Mouse (Mus musculus): ENCODE measurements around the gene Prr7. TPM values are rescaled to one million over a fixed set of nuclear protein-coding genes. Genes with fewer than 3 reads are reported as not detected.
"Not testable (repeated sequence)": the region's sequence is repeated elsewhere in the genome, so short reads cannot be mapped to it uniquely, and the experiment has no call there.

Gene Prr7
- total and polyA plus RNA-seq, 2 experiments from 2014 or later: 7.8 to 108 TPM

DNA sequence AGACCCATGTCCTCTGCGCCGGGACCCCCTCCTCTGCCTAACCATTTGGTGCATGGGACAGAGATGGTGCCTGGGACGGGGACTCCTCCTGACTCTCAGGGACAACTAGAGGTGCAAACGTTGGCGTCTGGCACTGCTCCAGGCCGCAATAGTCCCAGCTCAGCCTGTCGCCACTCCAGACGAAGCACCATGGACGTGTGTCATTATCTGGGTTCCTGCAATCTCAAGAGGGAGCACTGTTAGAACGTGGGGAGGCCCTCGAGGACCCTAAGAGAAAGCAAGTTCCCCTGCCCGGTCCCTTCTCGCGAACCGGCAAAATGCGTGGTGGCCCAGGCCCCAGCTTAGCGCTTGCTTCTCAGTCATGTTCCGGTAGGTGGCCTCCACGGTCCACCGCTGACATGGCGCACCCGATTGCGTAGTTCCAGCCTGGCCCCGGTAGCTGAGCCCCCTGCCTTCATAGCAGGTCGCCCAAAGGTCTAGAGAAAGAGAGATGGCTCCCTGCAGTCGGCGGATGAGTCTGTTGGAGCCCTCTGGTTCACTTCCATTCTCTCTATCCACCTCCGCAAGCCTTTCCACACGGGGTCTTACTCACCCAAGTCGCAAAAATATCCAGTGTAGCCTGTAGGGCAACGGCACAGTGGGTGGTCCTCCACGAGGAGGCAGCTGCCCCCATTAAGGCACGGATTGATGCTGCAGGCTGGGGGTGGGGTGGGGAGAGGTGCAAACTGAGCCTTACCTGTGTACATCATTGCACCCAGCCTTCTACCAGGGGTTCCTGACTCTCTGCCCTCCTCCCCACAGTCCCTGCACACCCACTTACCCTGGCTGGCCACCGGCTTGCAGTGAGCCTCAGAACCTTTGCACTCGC, 42.9 kb upstream of the Prr7 start:
- Histone ChIP-seq H3K4me1 (ENCODE audit: insufficient read depth) (no peaks in the 10 kb centered on the region), H3K27ac (ENCODE audit: low read depth, low read length) (no peak overlapping the region), H3K9ac (peak overlapping the region; percentile 28; the same call in 1 of the 2 replicates), H3K4me3 (ENCODE audit: low read depth, low read length) (peak overlapping the region; percentile 23), H3K27me3 (ENCODE audit: insufficient read depth, low read length) (peaks cover 27% of the 10 kb centered on the region), H3K9me3 (ENCODE audit: low read length) (no peaks in the 10 kb centered on the region), H3K36me3 (ENCODE audit: insufficient read depth) (no peaks in the 10 kb centered on the region), H3K4me2 (ENCODE audit: low read depth) (peak overlapping the region; percentile 40)
- DNase-seq (peak; percentile 75), ATAC-seq (peak; percentile 82)
- WGBS: 14% methylated on average over 35 of the region's 35 CpGs
- peak; percentile 82 for TF ChIP-seq CTCF (IDR thresholded peaks at IDR 0.05; ENCODE audit: low read depth)

DNA sequence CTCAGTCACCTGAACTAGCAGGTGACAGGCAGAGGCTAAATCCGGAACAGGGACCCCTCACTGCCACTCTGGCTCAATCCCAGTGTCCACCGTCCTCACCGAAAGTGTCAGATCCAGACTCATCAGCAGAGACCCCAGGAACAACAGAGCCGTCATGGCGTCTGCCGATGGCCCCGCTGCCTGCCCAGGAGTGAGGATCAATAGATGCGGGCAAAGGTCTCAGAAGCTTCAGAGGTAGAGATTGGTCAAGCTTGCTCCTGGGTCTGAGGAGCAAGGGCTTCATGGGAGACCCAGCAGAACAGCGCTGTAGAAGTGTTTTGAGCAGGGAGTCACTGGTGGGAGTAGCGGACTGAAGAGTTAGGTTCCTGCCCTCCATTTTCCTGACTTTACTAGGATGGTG, 37.5 kb upstream of the Prr7 start, which contains the start of gene F12:
TSS of gene F12 (minus strand) at position 181 of the 400 bp plus-strand sequence.
- H3K4me1 ChIP-seq (ENCODE audit: insufficient read depth): no peaks in the 10 kb centered on the region
- DNase-seq: no peak
- no peak within 1 kb of the TSS for H3K27ac ChIP-seq (ENCODE audit: low read depth, low read length)
- no peaks in the 10 kb centered on the region for H3K9me3 ChIP-seq (ENCODE audit: low read length)
- H3K36me3 ChIP-seq (ENCODE audit: insufficient read depth): no peaks in the 10 kb centered on the region
- H3K27me3 ChIP-seq (ENCODE audit: insufficient read depth, low read length): peaks cover 7% of the 10 kb centered on the region
- WGBS: 90% methylated on average over 10 of the region's 10 CpGs
- no peak within 1 kb of the TSS for H3K4me2 ChIP-seq (ENCODE audit: low read depth)
- ATAC-seq: no peak
- TF ChIP-seq CTCF (IDR thresholded peaks at IDR 0.05; ENCODE audit: low read depth): no peak
- no peak within 1 kb of the TSS for H3K4me3 ChIP-seq (ENCODE audit: low read depth, low read length)
- no peak within 1 kb of the TSS for H3K9ac ChIP-seq

DNA sequence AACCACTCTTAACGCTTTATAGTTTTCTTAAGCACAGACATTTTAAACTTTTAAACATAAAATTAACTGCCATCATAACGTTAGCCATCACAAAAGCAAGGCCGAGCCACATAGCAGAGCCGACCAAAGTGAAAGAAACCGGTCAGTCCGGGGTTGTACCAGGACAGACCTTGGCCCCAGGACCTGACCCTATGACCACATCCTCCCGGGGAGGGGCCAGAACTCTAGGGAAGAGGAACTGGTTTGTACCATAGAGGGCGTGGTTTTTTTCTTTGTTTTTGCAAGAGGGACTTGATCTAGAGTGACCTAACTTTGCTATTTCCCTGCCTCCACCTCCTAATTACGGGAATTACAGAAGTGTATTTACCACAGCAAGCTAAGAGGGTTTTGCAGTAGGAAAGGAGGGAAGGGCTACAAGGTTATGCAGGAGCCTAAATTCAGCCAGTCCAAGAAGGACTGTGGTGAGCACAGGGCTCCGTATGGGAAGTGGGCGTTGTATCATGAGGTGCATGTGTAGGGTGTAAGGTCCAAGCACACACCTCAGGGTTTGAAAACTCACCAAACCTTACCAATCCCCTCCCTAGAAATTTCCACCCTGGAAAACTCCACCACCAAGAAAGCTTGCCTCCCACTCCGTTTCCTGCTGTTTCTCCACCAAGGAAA, 34.7 kb upstream of the Prr7 start:
- H3K4me3 ChIP-seq (ENCODE audit: low read depth, low read length): no peak overlapping the region
- no peak for TF ChIP-seq CTCF (IDR thresholded peaks at IDR 0.05; ENCODE audit: low read depth)
- ATAC-seq (no peak), DNase-seq (no peak)
- H3K27ac ChIP-seq (ENCODE audit: low read depth, low read length): no peak overlapping the region
- no peaks in the 10 kb centered on the region for H3K9me3 ChIP-seq (ENCODE audit: low read length)
- no peaks in the 10 kb centered on the region for H3K36me3 ChIP-seq (ENCODE audit: insufficient read depth)
- H3K9ac ChIP-seq: no peak overlapping the region
- no peaks in the 10 kb centered on the region for H3K4me1 ChIP-seq (ENCODE audit: insufficient read depth)
- H3K27me3 ChIP-seq (ENCODE audit: insufficient read depth, low read length): no peaks in the 10 kb centered on the region
- 81% methylated on average over 12 of the region's 12 CpGs for WGBS
- H3K4me2 ChIP-seq (ENCODE audit: low read depth): no peak overlapping the region

DNA sequence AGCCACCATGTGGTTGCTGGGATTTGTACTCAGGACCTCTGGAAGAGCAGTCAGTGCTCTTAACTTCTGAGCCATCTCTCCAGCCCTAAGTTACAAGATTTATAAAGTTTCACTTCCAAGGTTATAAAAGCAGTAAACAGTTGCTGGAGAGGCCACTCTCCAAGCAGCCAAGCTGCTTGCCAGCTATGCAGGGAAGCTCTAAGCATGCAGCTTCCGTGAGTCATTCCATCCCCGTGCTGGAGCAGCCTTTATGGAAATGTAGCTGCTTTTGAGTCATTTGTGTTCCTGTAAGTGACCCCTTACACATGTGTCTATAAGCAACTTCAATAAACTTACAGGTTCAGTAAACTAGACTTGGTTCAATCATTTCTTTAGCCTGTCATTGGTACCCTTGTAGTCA, 33.5 kb upstream of the Prr7 start:
- H3K9me3 ChIP-seq (ENCODE audit: low read length): no peaks in the 10 kb centered on the region
- no peaks in the 10 kb centered on the region for H3K4me1 ChIP-seq (ENCODE audit: insufficient read depth)
- TF ChIP-seq CTCF (IDR thresholded peaks at IDR 0.05; ENCODE audit: low read depth): no peak
- DNase-seq: no peak
- no peaks in the 10 kb centered on the region for H3K27me3 ChIP-seq (ENCODE audit: insufficient read depth, low read length)
- no peak for ATAC-seq
- H3K4me2 ChIP-seq (ENCODE audit: low read depth): no peak overlapping the region
- H3K36me3 ChIP-seq (ENCODE audit: insufficient read depth): no peaks in the 10 kb centered on the region
- H3K4me3 ChIP-seq (ENCODE audit: low read depth, low read length): no peak overlapping the region
- WGBS: 81% methylated on average over 2 of the region's 2 CpGs
- H3K9ac ChIP-seq: no peak overlapping the region
- H3K27ac ChIP-seq (ENCODE audit: low read depth, low read length): no peak overlapping the region

DNA sequence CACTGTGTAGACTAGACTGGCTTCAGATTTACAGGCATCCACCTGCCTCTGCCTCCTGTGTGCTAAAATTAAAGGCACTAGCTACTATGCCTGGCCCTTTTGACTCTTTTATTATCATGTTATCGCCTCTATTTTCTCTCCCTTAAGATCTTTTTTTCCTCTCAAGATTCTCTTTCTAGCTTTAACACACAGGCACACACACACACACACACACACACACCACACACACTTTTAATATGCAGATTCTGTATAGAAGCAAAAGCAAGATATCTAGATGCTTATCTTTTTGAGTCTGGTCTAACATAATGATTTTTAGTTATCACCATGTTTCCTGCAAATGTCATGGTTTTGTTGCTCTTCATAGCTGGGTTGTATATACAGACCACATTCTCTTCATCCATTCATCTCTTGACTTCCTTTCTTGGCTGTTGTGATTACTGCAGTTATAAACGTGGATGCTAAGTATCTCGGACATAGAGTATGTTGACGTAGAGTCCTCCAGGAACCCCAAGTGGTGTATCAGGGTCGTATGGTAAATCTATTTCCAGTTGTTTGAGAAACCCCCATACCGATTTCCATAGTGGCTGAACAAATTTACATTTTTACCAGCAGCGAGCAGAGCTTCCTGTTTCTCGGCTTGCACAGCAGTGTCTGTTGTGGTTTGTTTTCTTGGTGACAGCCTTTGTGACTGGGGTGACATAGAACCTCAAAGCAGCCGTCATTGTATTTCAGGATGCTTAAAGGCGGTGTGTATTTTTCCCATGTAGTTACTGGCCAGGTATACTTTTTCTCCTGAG, 32.0 kb upstream of the Prr7 start:
- Histone ChIP-seq H3K36me3 (ENCODE audit: insufficient read depth) (no peaks in the 10 kb centered on the region), H3K4me1 (ENCODE audit: insufficient read depth) (no peaks in the 10 kb centered on the region), H3K27me3 (ENCODE audit: insufficient read depth, low read length) (no peaks in the 10 kb centered on the region), H3K9me3 (ENCODE audit: low read length) (no peaks in the 10 kb centered on the region), H3K4me2 (ENCODE audit: low read depth) (no peak overlapping the region), H3K27ac (ENCODE audit: low read depth, low read length) (no peak overlapping the region), H3K4me3 (ENCODE audit: low read depth, low read length) (no peak overlapping the region), H3K9ac (no peak overlapping the region)
- WGBS: 79% methylated on average over 10 of the region's 10 CpGs
- no peak for ATAC-seq
- no peak for DNase-seq
- no peak for TF ChIP-seq CTCF (IDR thresholded peaks at IDR 0.05; ENCODE audit: low read depth)

DNA sequence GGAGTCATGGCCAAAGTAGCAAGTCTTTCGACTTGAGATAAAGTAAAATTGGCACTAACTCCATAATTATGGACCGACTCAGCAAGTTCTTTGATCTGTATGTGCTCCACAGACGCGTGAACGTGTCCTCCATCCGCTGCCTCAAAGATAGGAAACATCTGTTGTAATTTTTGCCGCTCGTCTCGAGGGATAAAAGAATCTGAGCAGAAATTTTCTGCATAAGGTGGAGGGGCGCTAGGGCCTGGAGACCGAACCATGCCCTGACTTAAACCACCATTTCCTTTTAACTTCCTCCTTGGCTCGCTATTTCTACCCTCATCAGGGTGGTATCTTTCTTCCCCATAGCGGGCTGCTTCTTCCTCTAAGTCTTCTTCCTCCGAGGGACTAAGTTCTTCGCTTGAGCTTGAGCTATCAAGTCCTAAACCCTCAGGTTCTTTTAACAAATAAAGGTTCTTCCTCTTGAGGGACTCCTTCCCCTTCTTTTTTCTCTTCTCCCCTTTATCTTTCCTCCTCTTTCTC, 26.9 kb upstream of the Prr7 start:
- not testable (repeated sequence) for H3K4me2 ChIP-seq (ENCODE audit: low read depth); ATAC-seq; H3K4me1 ChIP-seq (ENCODE audit: insufficient read depth); H3K9me3 ChIP-seq (ENCODE audit: low read length); H3K4me3 ChIP-seq (ENCODE audit: low read depth, low read length); H3K27ac ChIP-seq (ENCODE audit: low read depth, low read length); H3K9ac ChIP-seq; H3K27me3 ChIP-seq (ENCODE audit: insufficient read depth, low read length); DNase-seq; H3K36me3 ChIP-seq (ENCODE audit: insufficient read depth)
- 91% methylated on average over 14 of the region's 15 CpGs for WGBS

Measured in forebrain, postnatal 0 days (tissue).